Mouse (Mus musculus): ENCODE data around the gene Unc13a.
A peak's percentile ranks its signal among the peaks of the same experiment; 100 is the strongest.

The Unc13a gene

DNA sequence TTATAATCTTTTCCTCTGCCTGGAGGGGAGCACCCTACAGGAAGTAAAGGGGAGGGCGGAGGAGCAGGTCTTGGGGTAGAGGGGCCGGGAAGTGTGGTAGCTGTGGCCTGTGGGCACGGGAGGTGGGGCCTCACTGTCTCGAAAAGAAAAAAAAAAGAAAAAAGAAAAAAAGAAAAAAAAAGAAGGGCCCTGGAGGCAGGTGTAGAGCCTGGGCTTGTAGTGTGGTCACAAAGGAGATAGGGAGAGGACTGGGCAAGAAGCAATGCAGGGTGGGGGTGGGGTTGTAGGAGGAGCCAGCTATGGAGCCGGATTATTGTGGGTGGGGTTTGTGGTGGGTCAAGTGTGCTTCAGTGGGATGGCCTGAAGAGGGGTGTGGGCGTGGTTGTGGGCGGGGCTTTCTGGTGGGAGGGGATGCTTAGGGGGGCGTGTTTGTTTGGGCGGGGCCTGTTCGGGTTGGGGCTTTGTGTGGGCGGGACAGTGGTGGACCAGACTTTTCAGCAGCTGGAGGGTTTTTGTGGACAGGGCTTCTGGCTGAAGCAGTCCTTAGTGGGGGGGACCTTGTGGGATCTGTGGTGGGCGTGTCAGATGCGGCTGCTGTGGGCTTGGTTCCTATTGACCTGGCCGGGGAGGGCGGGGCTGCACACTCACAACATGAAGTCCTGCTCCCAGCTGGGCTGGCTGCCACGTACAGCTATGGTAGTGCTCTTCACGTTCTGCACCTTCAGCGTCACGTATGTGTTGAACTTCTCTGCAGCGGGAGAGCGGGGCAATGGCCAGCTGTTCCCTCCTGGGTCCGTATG, 6.0 kb downstream of the Unc13a start:
- no peak for DNase-seq (ENCODE audit: low spot score in 2 of 2)

GRCm38 (mm10) chr8:71660325-71661120, 11.0 kb downstream of the Unc13a start:
- DNase-seq (ENCODE audit: low spot score in 2 of 2), result peak; percentile 63 to 83

- no peak for DNase-seq (ENCODE audit: low spot score in 2 of 2)
Observed at GRCm38 (mm10) chr8:71659751-71660150, 11.8 kb downstream of the Unc13a start.

- no peak for DNase-seq (ENCODE audit: low spot score in 2 of 2)
Observed at GRCm38 (mm10) chr8:71658515-71659049, 13.0 kb downstream of the Unc13a start.

GRCm38 (mm10) chr8:71657816-71658215, 13.7 kb downstream of the Unc13a start:
- no peak for DNase-seq (ENCODE audit: low spot score in 2 of 2)

DNA sequence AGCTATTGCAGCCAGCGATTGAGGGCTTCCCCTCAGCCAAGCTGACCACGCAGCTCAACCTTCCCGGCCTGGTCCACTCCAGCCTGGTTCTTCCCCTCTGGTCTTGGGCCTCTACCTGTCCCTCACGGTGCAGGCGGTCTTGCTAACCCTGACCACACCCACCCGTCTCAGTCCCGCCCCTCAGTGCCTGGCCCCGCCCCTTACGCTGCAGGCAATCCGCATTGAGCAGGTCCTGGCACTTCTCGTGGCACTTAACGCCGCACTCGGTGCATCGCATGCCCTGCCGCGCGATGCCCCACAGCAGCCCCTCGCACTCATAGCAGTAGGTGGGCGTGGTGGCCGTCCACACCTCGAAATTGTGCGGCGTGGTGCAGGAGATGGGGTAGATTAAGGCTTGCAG, 17.0 kb downstream of the Unc13a start:
- DNase-seq (ENCODE audit: low spot score in 2 of 2), result no peak

DNA sequence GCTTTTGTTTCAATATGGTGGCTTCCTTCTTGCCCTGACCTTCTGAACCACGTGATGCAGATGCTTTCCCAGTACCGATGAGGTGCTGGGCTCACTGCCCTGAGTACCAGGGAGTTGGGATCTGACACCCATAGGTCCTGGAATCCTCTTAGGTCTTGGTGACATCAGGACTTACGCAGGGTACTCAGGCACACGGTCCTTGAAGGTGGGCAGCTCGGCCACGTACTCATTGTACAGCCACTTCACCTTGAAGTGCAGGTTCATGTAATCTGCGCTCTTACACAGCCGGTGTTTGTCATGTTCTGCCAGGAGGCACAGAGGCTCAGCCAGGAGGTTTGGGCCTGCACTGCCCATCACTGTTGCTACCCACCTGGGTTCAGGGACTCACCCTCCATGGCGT, 26.0 kb downstream of the Unc13a start:
- DNase-seq (ENCODE audit: low spot score in 2 of 2), result no peak

DNA sequence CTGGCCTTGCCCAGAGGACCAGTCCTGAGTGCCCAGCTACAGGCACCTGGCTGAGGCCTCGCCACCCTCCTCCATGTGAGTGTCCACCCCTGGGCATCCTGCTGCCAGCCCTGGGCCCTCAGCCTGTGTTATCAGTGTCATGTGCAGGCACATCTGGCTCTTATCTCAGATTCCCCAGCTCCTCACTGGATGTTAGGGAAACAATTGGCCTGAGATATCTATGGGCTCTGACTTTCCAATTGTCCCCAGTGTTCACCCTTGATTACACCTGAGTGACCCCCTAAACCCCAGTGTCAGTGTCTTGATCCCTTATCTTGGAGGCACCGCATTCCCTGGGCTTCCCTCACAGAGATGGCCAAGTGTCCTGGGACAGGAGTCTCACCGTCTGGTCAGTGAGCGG, 32.2 kb downstream of the Unc13a start:
- no peak for DNase-seq (ENCODE audit: low spot score in 2 of 2)

- DNase-seq (ENCODE audit: low spot score in 2 of 2), result no peak
Observed at GRCm38 (mm10) chr8:71638321-71638720, 33.2 kb downstream of the Unc13a start.

GRCm38 (mm10) chr8:71637149-71638095, 34.1 kb downstream of the Unc13a start:
- DNase-seq (ENCODE audit: low spot score in 2 of 2), result no peak

GRCm38 (mm10) chr8:71633981-71634667, 37.4 kb downstream of the Unc13a start:
- no peak for DNase-seq (ENCODE audit: low spot score in 2 of 2)

GRCm38 (mm10) chr8:71633164-71633563, 38.4 kb downstream of the Unc13a start:
- no peak for DNase-seq (ENCODE audit: low spot score in 2 of 2)

GRCm38 (mm10) chr8:71631897-71632296, 39.7 kb downstream of the Unc13a start:
- DNase-seq (ENCODE audit: low spot score in 2 of 2), result no peak

GRCm38 (mm10) chr8:71630761-71631160, 40.8 kb downstream of the Unc13a start:
- no peak for DNase-seq (ENCODE audit: low spot score in 2 of 2)

GRCm38 (mm10) chr8:71629781-71630212, 41.8 kb downstream of the Unc13a start:
- no peak for DNase-seq (ENCODE audit: low spot score in 2 of 2)

- DNase-seq (ENCODE audit: low spot score in 2 of 2), result peak; percentile 83 to 89
Observed at GRCm38 (mm10) chr8:71629096-71629697, 42.4 kb downstream of the Unc13a start.

DNA sequence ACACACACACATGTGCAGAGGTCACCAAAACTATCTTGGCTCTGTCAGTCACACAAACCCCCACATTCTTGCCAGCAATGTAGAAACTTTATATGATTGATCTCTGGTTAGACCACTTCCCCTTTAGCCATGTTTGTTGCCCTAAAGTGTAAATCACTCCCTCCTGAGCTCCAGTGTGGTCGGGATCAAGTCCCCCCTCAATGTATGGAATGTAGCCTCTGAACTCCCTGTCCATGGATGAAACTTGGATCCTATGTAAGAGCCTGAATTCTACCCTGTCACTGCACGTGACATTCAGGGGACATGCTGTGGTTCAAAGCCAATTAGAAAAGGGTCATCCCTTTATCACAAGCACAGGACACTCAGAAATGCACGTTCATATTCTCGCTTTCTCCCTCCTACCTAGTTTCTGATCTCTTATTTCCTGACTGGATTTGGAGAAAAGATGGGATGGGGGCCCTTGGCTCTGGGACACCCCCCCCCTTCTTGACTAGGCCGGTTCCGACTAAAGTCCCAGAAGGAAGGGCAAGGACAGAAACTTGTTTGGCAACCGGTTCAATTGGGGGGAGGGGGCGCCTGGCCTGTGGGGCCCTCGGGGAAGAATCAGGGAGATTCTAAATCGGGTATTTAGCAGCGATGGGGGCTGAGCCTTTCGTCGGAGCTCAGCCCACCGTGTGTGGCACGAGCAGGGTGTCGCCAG, 43.0 kb downstream of the Unc13a start:
- no peak for DNase-seq (ENCODE audit: low spot score in 2 of 2)

- no peak for DNase-seq (ENCODE audit: low spot score in 2 of 2)
Observed at GRCm38 (mm10) chr8:71627265-71628099, 44.1 kb downstream of the Unc13a start.

- DNase-seq (ENCODE audit: low spot score in 2 of 2), result no peak
Observed at GRCm38 (mm10) chr8:71626753-71627152, 44.8 kb downstream of the Unc13a start.

Measured in frontal cortex, postnatal 14 days (tissue).